Mouse (Mus musculus) brain, embryonic 14.5 days (tissue): ENCODE data around the gene Sertad4. TPM values are rescaled to one million over a fixed set of nuclear protein-coding genes. Genes with fewer than 3 reads are reported as not detected.

Source experiments
- DNase-seq: peaks from one replicate; pipeline ENCODE4 v3.0.0-alpha.2; 2011; ENCODE audit warnings: low read depth
- CTCF ChIP-seq: fragments of 200-500 bp; IDR thresholded peaks from 2 replicates; pipeline ENCODE4 v1.5.1; 2012; ENCODE audit warnings: inconsistent platforms, mild to moderate bottlenecking, moderate library complexity, borderline replicate concordance; ENCODE audit not compliant: insufficient read depth, insufficient read length; ENCODE audit errors: extremely low read depth
- POLR2A ChIP-seq: fragments of 200-500 bp; IDR thresholded peaks from 2 replicates; pipeline ENCODE4 v1.6.1; 2012; ENCODE audit warnings: mild to moderate bottlenecking, inconsistent platforms, borderline replicate concordance; ENCODE audit not compliant: poor library complexity, insufficient read depth, insufficient read length, severe bottlenecking; ENCODE audit errors: extremely low read depth
- polyA plus RNA-seq: library from polyadenylated mRNA; depleted of rRNA; stranded (reverse); fragments of >200 nt; gene quantifications from 2 replicates; pipeline ENCODE4 v1.2.3, GENCODE M21; 2012

Gene Sertad4
- polyA plus RNA-seq, 1 experiment: 38.7 TPM

DNA sequence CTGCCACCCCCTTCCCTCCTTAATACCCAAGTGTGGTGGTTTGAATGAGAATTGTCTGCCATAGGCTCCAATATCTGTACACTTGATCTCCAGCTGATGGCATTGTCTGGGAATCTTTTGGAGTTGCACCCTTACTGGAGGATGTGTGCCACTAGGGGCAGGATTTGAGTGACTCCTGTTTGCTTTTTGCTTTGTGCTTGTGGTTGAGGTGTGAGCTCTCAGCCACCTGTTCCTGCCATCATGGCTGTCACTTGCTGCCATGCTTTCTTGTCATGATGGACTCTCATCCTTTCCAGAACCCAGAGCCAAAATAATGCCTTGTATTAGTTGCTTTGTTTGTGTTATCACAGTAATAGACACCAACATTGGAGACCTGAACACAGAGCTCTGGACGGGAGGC, 14.2 kb upstream of the Sertad4 start:
- no peak for TF ChIP-seq POLR2A
- TF ChIP-seq CTCF: peak; percentile 2; the same call in 1 of the 2 replicates
- no peak for DNase-seq

DNA sequence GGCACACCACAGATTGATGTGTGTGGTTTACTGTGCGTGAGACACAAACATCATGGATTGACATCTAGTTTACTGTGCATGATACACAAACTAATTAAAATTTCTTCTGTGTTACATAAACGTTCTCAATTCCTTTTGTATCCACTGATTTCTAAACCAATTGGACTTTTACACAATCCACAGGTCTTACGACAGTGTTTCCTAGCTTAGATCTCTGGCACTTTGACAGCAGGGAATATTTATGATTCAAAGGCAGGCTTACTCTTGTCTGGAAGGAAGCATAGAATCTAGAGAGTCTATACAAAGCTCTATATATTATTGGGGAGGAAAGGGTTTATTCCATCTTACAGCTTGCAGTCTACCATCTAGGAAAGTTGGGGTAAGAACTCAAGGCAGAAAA, 8.9 kb upstream of the Sertad4 start:
- DNase-seq: no peak
- TF ChIP-seq POLR2A: no peak
- TF ChIP-seq CTCF: no peak

- TF ChIP-seq POLR2A (no peak), CTCF (no peak)
- DNase-seq: peak; percentile 47
These were observed 5.9 kb upstream of the Sertad4 start for GRCm38 (mm10) chr1:192861305-192861960.

DNA sequence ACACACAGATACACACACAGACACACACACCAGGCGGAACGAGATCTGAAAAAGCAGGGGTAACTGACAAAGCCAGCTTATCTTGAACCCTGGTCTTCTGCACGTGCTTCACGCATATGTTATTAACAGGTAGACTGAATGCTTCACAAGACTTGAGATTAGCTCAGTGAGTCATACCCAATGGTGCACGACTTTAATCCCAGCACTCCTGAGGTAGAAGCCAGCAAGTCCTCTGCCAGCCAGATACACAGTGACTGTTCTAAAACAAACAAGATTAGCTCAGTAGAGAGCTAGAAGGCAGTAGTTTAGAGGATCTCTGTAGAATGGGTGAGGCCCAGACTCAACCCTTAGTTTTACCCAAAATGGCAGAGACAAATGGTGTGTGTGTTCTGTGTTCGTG, 4.7 kb upstream of the Sertad4 start:
- DNase-seq: no peak
- TF ChIP-seq POLR2A (no peak), CTCF (no peak)

DNA sequence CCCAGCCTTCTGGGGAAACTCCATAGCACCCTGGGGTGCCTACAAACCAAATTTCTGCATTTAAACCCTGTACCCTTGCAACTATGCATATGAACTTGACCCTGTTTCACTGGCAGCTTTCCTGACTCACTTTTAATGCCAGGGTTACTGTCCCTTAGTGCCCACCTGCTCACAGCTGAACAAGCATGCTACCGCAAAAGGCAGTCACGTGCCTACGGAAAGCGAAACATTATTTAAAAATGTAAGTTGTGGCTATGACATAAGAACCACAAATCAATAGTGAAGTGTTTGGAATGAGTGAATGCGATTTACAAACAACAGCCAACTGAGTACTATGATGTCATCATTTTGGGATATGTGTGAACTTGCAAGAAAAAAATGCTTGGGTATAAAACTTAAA, 2.0 kb upstream of the Sertad4 start:
- no peak for DNase-seq
- no peak for TF ChIP-seq POLR2A
- no peak for TF ChIP-seq CTCF

- DNase-seq: no peak
- no peak for TF ChIP-seq POLR2A
- TF ChIP-seq CTCF: no peak
These were observed 1.4 kb upstream of the Sertad4 start for GRCm38 (mm10) chr1:192856931-192857330.

GRCm38 (mm10) chr1:192856411-192856810, 855 bp upstream of the Sertad4 start:
- DNase-seq: peak; percentile 69
- TF ChIP-seq CTCF: no peak
- no peak for TF ChIP-seq POLR2A

GRCm38 (mm10) chr1:192854819-192855271, 711 bp downstream of the Sertad4 start:
- DNase-seq: peak; percentile 63
- 0 out of 2 replicates have a peak, but pooled peaks have one; percentile 26 for TF ChIP-seq POLR2A
- no peak for TF ChIP-seq CTCF

- DNase-seq: peak; percentile 26
- TF ChIP-seq CTCF: no peak
- no peak for TF ChIP-seq POLR2A
These were observed 1.4 kb downstream of the Sertad4 start for GRCm38 (mm10) chr1:192853988-192854818.

- DNase-seq: peak; percentile 32
- TF ChIP-seq POLR2A (no peak), CTCF (no peak)
These were observed 2.1 kb downstream of the Sertad4 start for GRCm38 (mm10) chr1:192853429-192853828.

DNA sequence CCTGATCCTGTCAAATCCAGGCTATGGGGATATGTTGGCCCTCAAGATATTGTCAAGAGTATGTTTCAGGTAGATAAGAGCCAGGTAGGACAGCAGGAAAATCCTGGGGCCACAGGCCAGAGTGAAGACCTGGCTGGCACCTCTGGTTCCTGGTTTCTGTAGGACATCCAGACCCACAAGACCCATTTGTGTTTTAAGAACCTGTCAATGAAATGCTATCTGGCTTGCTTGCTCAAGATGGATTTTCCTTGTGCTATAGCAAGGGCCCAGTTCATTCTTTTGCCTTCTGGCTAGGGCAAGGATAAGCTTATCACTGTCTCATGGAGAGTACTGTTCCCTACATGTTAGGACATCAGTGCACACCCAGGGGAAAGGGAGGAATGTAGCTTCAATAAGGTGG, 3.5 kb downstream of the Sertad4 start:
- DNase-seq: peak; percentile 9
- TF ChIP-seq CTCF (no peak), POLR2A (no peak)

- peak; percentile 94 for DNase-seq
- no peak for TF ChIP-seq CTCF
- TF ChIP-seq POLR2A: no peak
These were observed 3.9 kb downstream of the Sertad4 start for GRCm38 (mm10) chr1:192851640-192852039.

DNA sequence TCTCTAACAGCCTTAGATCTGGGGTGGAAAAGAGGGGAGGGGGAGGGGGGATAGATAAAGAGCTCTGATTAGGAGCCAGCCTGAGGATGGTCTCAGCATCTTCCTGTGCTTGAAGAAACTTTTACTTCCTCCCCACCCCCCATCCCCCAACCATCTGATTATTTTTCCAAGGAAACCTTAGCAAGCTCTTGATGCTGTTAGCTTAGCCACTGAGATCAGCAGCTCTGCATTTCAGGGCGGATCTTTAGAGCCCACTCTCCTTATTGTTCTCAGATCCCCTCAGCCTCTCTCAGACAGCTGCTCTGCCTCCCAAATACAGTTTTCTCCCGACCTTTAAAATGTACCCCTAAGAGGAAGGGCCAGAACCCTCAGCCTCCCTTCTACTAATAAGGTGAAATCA, 4.4 kb downstream of the Sertad4 start:
- peak; percentile 75 for DNase-seq

More for the DNA sequence above, 4.4 kb downstream of the Sertad4 start:
- no peak for TF ChIP-seq CTCF
- no peak for TF ChIP-seq POLR2A
